Mouse (Mus musculus) kidney, embryonic 15.5 days (tissue): ENCODE measurements around the gene Ltbp1. TPM values are rescaled to one million over a fixed set of nuclear protein-coding genes. Genes with fewer than 3 reads are reported as not detected.

ENCODE experiments used
- ATAC-seq: fragments of 200-750 bp; cut with Nextera tagmentation; replicated peaks from 2 replicates; pipeline ENCODE4 v1.8.0; 2017; ENCODE audit warnings: moderate TSS enrichment; ENCODE audit not compliant: low FRiP score
- H3K27ac ChIP-seq: fragments of 300-500 bp; sonication (generic); 2 replicates; pipeline ENCODE4 v1.5.1; 2015; ENCODE audit warnings: mild to moderate bottlenecking, inconsistent platforms
- H3K27me3 ChIP-seq: fragments of 300-500 bp; sonication (generic); 2 replicates; pipeline ENCODE4 v1.6.1; 2015; ENCODE audit warnings: inconsistent platforms
- H3K36me3 ChIP-seq: fragments of 300-500 bp; sonication (generic); 2 replicates; pipeline ENCODE4 v1.6.1; 2015; ENCODE audit warnings: inconsistent platforms
- H3K4me1 ChIP-seq: fragments of 300-500 bp; sonication (generic); 2 replicates; pipeline ENCODE4 v1.6.1; 2015; ENCODE audit warnings: inconsistent platforms
- H3K4me2 ChIP-seq: fragments of 300-500 bp; sonication (generic); 2 replicates; pipeline ENCODE4 v1.6.1; 2015; ENCODE audit warnings: moderate library complexity, mild to moderate bottlenecking, inconsistent platforms
- H3K4me3 ChIP-seq: fragments of 300-500 bp; sonication (generic); replicated peaks from 2 replicates; pipeline ENCODE4 v1.5.1; 2015; ENCODE audit warnings: mild to moderate bottlenecking, inconsistent platforms
- H3K9ac ChIP-seq: fragments of 300-500 bp; sonication (generic); 2 replicates; pipeline ENCODE4 v1.6.1; 2015; ENCODE audit warnings: mild to moderate bottlenecking, inconsistent platforms
- H3K9me3 ChIP-seq: fragments of 300-500 bp; sonication (generic); replicated peaks from 2 replicates; pipeline ENCODE4 v1.6.1; 2016; ENCODE audit warnings: inconsistent platforms
- WGBS: fragments of 180-500 bp; shearing (Covaris S2); methylation state at CpG from one replicate; pipeline ENCODE4 v1.1.7; 2015; ENCODE audit warnings: mixed read lengths; 5-methylcytosine and 5-hydroxymethylcytosine counted together
- polyA plus RNA-seq: library from polyadenylated mRNA; unstranded; fragments of >200 nt; fragmentation: Nextera tagmentation; extraction: Ambion mirVana; gene quantifications from 2 replicates; pipeline ENCODE4 v1.2.1, GENCODE M21; 2015

Ltbp1 gene
- polyA plus RNA-seq, 1 experiment from 2014 or later: 40.9 TPM

DNA sequence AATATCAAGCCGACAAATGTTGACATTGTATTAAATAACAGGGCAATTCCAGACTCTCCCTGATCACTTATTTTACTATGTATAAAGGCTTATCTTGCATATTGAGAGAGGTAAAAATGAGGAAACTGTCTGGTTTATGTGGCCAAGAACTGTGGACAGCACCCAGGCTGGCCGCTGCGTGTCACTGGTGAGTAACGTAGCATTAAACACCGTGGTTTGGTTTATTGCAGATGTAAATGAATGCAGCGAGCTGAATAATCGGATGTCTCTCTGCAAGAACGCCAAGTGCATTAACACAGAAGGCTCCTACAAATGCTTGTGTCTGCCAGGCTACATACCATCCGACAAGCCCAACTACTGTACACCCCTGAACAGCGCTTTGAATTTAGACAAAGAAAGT is 384.8 kb downstream of the Ltbp1 start:
- no peak overlapping the region for H3K4me3 ChIP-seq
- no peaks in the 10 kb centered on the region for H3K27me3 ChIP-seq
- 89% methylated on average over 10 of the region's 10 CpGs for WGBS
- H3K4me2 ChIP-seq: no peak overlapping the region
- no peak overlapping the region for H3K27ac ChIP-seq
- H3K9ac ChIP-seq: no peak overlapping the region
- H3K9me3 ChIP-seq: no peaks in the 10 kb centered on the region
- H3K36me3 ChIP-seq: peaks cover 31% of the 10 kb centered on the region
- no peak for ATAC-seq
- peaks cover 5% of the 10 kb centered on the region; the same call in 1 of the 2 replicates for H3K4me1 ChIP-seq

DNA sequence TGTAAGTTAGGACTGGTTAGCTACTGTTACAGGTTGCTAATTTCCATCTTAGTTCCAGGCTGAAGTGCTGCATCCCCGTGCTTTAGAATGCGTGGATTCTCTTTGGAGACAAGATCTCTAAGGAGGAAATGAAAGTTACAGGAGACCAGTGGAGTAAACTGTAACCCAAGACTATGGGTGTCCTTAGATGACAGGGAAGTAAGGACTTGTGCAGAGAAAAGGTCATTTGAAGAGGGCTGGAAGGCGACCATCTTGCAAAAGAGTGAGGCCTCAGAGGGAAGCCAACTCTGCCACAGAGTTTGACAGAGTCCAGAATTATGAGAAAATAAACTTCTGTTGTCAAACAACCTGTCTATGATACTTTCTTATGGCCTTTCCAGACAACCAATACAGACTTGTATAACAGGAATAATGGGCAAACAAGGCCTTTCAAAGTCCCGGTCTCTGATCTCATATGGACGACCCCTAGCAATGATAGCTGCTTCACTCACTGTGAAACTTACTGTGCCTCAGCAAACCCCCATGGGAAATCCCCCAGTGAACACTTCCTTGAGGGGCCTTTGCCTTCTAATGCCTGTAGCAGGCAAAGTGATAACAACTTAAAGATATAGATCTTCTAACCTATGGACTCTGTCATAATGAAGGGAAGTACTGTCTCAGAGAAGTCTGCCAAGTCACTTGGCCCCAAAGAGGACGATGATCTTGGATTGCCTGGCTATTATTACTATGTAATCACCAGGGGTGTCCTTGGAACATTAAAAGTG is 386.2 kb downstream of the Ltbp1 start:
- H3K27ac ChIP-seq: no peak overlapping the region
- no peak for ATAC-seq
- H3K9me3 ChIP-seq: no peaks in the 10 kb centered on the region
- H3K9ac ChIP-seq: no peak overlapping the region
- no peak overlapping the region for H3K4me2 ChIP-seq
- H3K4me3 ChIP-seq: no peak overlapping the region
- peaks cover 22% of the 10 kb centered on the region for H3K36me3 ChIP-seq
- peaks cover 5% of the 10 kb centered on the region; the same call in 1 of the 2 replicates for H3K4me1 ChIP-seq
- 79% methylated on average over 6 of the region's 6 CpGs for WGBS
- H3K27me3 ChIP-seq: no peaks in the 10 kb centered on the region

DNA sequence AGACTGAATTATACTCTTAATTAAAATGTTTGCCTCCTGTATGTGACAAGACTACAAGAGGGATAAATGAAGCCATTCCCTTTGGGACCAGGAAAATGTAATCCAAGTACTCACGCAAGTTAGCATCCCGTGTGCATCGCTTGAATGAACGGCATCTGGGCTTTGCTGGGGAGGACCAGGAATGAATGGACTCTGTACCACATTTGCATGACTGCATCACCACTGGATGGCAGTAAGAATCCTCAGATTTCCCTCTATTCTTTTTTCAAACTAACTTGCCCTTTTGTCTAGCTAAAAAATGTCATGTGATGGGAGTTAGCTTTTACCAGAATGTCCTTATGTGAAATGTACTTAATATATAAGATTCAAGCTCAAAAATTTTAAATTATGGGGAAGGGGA is 401.0 kb downstream of the Ltbp1 start:
- ATAC-seq: no peak
- Histone ChIP-seq H3K9me3 (no peaks in the 10 kb centered on the region), H3K9ac (no peak overlapping the region), H3K27me3 (no peaks in the 10 kb centered on the region), H3K36me3 (no peaks in the 10 kb centered on the region), H3K4me1 (no peaks in the 10 kb centered on the region), H3K4me2 (no peak overlapping the region), H3K4me3 (no peak overlapping the region), H3K27ac (no peak overlapping the region)
- 48% methylated on average over 4 of the region's 4 CpGs for WGBS

DNA sequence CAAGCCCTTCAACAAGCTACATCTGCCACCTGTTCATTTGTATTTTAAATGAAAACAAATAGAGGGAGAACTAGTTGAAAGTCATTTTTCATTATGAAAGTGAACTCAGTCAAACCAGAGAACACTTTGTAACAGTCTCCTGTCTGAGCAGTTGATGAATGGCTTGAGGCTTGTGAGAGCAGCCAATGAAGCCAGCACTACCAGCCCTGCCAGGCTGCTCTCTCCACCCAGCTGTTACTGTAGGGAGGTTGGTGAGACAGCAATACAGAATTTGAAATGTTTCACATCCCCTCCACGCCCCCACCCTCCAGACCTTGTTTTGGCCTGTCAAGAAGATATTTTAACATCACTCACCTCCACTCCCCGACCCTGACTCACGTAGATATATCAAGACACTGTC is 411.5 kb downstream of the Ltbp1 start:
- no peaks in the 10 kb centered on the region for H3K36me3 ChIP-seq
- no peaks in the 10 kb centered on the region for H3K4me1 ChIP-seq
- no peaks in the 10 kb centered on the region for H3K27me3 ChIP-seq
- no peak overlapping the region for H3K27ac ChIP-seq
- no peak overlapping the region for H3K9ac ChIP-seq
- no peak for ATAC-seq
- H3K4me3 ChIP-seq: no peak overlapping the region
- no peak overlapping the region for H3K4me2 ChIP-seq
- 84% methylated on average over 3 of the region's 3 CpGs for WGBS
- no peaks in the 10 kb centered on the region for H3K9me3 ChIP-seq

DNA sequence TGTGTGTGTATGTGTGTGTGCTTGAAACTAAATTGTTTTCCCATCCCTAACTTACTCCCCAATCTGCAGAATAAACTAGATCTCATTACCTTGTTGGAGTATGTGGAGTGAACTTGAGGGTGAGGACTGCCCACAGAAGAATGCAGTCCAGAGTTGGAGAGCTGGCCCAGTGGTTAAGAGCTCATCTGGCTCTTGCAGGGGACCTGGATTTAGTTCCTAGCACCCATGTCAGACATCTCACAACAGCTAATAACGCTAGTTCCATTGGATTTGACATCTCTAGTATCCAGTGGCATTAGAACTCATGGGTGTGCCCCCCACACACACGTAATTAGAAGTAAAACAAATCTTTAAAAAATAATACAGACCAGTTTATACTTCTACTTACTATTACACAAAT is 428.8 kb downstream of the Ltbp1 start:
- no peak overlapping the region for H3K4me3 ChIP-seq
- H3K4me2 ChIP-seq: no peak overlapping the region
- no peak for ATAC-seq
- H3K4me1 ChIP-seq: peaks cover 11% of the 10 kb centered on the region; the same call in 1 of the 2 replicates
- no peaks in the 10 kb centered on the region for H3K36me3 ChIP-seq
- WGBS: 88% methylated on average over 2 of the region's 2 CpGs
- no peaks in the 10 kb centered on the region for H3K27me3 ChIP-seq
- no peak overlapping the region for H3K27ac ChIP-seq
- no peaks in the 10 kb centered on the region for H3K9me3 ChIP-seq
- no peak overlapping the region for H3K9ac ChIP-seq

DNA sequence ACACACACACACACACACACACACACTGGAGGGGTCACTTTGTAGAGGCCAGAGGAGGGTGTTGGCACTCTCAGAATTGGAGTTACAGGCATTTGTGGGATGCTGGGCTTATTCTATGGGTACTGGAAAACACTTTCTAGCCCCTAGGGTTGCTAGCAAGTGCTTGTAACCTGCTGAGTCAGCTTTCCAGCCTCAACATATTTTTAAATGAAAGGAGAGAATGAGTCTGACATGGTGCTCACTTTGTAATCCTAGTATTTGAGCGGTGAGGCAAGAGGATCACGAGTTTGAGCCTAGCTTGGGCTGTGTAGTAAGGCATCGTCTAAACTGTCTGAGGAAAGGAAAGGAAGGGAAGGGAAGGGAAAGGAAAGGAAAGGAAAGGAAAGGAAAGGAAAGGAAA is 429.5 kb downstream of the Ltbp1 start:
- H3K36me3 ChIP-seq: no peaks in the 10 kb centered on the region
- no peak for ATAC-seq
- no peak overlapping the region for H3K9ac ChIP-seq
- no peaks in the 10 kb centered on the region for H3K27me3 ChIP-seq
- H3K4me3 ChIP-seq: no peak overlapping the region
- WGBS: 66% methylated on average over 3 of the region's 3 CpGs
- no peak overlapping the region for H3K27ac ChIP-seq
- peaks cover 11% of the 10 kb centered on the region; the same call in 1 of the 2 replicates for H3K4me1 ChIP-seq
- H3K4me2 ChIP-seq: no peak overlapping the region
- no peaks in the 10 kb centered on the region for H3K9me3 ChIP-seq

DNA sequence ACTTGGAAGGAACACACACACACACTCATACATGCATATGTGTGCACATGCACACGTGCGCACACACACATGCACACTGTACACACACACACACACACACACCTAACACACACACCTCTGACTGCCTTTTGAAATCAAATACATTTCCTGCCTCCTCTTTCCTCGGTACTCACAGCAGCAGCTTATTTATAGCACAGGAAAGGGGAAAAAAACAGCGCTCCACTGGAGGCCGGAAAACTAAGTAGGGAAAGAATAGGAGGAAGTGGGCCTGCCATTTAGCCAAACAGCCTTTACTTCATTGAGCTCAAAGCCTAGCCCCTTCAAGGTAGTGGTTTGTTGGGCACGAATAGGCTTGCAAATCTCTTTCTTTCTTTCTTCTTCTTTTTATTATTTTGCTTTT is 430.2 kb downstream of the Ltbp1 start, which contains the start of gene Rasgrp3:
Gene Rasgrp3, plus strand, starts transcription at position 298 of the 400 bp plus-strand sequence.
- no peak within 1 kb of the TSS for H3K9ac ChIP-seq
- no peaks in the 10 kb centered on the region for H3K36me3 ChIP-seq
- WGBS: 51% methylated on average over 6 of the region's 6 CpGs
- H3K9me3 ChIP-seq: no peaks in the 10 kb centered on the region
- peak within 1 kb of the TSS; percentile 73 for H3K27ac ChIP-seq
- H3K4me1 ChIP-seq: peaks cover 11% of the 10 kb centered on the region; the same call in 1 of the 2 replicates
- ATAC-seq: no peak
- no peak within 1 kb of the TSS; the same call in 1 of the 2 replicates for H3K4me2 ChIP-seq
- H3K4me3 ChIP-seq: peak within 1 kb of the TSS; percentile 32
- no peaks in the 10 kb centered on the region for H3K27me3 ChIP-seq

DNA sequence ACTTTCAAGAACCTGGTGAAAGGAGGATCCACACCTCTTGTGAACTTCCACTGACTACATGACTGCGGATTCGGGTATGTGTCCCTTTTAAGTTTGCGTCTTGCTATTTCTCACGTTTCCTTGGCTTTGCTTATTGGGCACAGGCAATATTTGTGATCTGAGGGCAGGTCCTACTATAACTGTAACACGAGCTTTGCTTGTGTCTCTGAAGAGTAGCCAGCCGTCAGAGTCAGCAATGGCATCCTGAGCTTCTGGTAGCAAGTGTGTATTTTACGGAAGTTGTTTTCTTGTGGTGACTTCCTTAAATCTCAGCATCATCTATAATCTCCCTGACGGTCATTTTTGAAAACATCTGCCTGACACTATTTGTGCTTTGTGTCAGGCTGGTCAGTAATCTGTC is 430.7 kb downstream of the Ltbp1 start:
- peak overlapping the region; percentile 73 for H3K27ac ChIP-seq
- WGBS: 64% methylated on average over 8 of the region's 8 CpGs
- ATAC-seq: no peak
- H3K4me3 ChIP-seq: peak overlapping the region; percentile 32
- H3K9me3 ChIP-seq: no peaks in the 10 kb centered on the region
- H3K27me3 ChIP-seq: no peaks in the 10 kb centered on the region
- H3K9ac ChIP-seq: no peak overlapping the region
- no peak overlapping the region for H3K4me2 ChIP-seq
- H3K4me1 ChIP-seq: peaks cover 14% of the 10 kb centered on the region
- H3K36me3 ChIP-seq: no peaks in the 10 kb centered on the region

DNA sequence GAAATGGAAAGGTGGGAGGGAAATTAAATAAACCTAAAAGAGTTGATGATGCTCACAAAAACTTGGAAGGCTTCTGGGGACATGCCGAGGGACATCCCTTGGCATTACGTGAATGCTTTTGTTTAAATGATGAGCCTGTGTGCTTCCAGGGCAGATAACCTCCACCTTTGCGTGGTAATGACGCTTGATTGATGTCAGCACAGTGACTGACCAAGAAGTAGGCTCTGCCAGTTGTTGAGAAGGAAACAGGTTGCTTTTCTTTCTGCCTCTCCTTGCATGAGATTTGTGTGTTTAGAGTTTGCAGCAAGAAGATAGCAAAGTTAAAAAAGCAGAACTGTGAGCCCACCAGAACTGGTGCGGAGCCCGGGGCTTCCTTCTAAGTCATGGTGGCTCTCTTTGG is 431.5 kb downstream of the Ltbp1 start:
- 67% methylated on average over 6 of the region's 6 CpGs for WGBS
- peaks cover 16% of the 10 kb centered on the region for H3K4me1 ChIP-seq
- 0 out of 2 replicates have a peak overlapping the region, but pooled peaks have one; percentile 51 for H3K27ac ChIP-seq

DNA sequence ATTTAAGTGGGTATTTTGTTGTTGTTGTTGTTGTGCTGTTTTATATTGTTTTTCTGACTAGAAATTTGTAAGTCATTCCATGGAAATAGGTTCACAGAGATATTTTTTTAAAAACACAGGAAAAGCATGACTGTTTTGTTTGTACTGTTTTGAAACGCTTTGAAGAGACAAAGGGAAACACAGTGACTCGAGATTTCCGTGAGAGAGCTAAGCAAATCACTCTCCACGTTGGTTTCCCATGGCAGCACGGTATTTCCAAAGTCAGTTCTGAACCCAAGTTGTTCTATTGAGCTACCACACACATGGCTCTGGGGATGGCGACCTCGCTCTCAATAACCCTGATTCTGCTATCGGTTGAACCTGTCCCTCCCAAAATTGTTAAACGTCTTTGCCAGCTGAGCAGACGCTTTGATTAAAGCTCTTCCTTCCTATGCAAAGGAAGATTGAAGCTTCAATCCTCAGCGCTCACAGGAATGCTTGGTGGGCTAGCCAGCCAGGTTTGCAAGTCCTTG is 431.9 kb downstream of the Ltbp1 start:
- Histone ChIP-seq H3K36me3 (no peaks in the 10 kb centered on the region), H3K4me1 (peaks cover 19% of the 10 kb centered on the region), H3K4me2 (peak overlapping the region; percentile 2), H3K4me3 (peak overlapping the region; percentile 32), H3K27me3 (no peaks in the 10 kb centered on the region), H3K27ac (0 out of 2 replicates have a peak overlapping the region, but pooled peaks have one; percentile 51), H3K9ac (0 out of 2 replicates have a peak overlapping the region, but pooled peaks have one; percentile 2), H3K9me3 (no peaks in the 10 kb centered on the region)
- WGBS: 63% methylated on average over 11 of the region's 11 CpGs
- no peak for ATAC-seq

More for the DNA sequence above, 431.5 kb downstream of the Ltbp1 start:
- H3K36me3 ChIP-seq: no peaks in the 10 kb centered on the region
- 0 out of 2 replicates have a peak overlapping the region, but pooled peaks have one; percentile 2 for H3K9ac ChIP-seq
- peak overlapping the region; percentile 32 for H3K4me3 ChIP-seq
- H3K4me2 ChIP-seq: no peak overlapping the region; the same call in 1 of the 2 replicates
- no peak for ATAC-seq
- H3K9me3 ChIP-seq: no peaks in the 10 kb centered on the region
- H3K27me3 ChIP-seq: no peaks in the 10 kb centered on the region

DNA sequence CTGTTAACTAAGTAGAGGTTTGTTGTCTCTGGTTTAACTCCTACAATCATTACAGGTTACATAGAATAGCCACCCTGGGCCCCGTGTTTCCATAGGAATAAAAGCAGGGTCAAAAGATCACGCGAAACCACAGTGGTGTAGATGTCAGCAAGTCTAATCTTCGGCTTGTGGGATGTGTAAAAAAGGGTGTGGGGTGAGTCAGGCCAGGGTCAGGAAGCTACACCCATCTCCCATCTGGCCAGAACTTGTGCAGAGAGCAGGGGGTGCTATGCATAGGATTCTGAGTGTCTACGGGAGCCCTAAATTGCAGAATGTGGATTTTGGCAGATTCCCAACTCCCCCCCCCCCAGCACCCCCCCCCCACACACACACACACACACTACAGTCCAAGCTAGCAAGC is 432.8 kb downstream of the Ltbp1 start:
- Histone ChIP-seq H3K36me3 (no peaks in the 10 kb centered on the region), H3K4me3 (peak overlapping the region; percentile 10; the same call in 1 of the 2 replicates), H3K27ac (no peak overlapping the region), H3K27me3 (no peaks in the 10 kb centered on the region), H3K4me1 (peaks cover 19% of the 10 kb centered on the region), H3K9me3 (no peaks in the 10 kb centered on the region), H3K9ac (no peak overlapping the region), H3K4me2 (0 out of 2 replicates have a peak overlapping the region, but pooled peaks have one; percentile 2)
- no peak for ATAC-seq
- 40% methylated on average over 5 of the region's 5 CpGs for WGBS

DNA sequence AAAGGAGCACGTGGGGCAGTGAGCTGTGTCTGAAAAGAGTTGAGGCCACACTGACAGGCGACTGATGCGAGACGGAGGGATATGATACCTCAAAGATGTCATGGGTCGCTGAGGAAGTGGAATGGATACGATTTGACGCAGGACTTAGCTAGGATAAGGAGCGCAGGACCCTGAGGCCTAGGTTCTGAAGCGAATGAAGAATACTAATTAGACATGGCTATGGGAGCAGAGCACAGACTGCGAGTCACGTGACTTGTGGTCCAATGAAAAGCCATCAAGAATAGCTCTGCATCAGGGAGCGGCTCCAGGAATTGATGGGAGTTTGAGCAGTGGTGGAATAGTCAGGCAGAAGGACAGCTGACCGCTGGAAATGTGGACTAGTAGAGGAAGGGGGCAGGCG is 433.7 kb downstream of the Ltbp1 start:
- H3K36me3 ChIP-seq: no peaks in the 10 kb centered on the region
- H3K9ac ChIP-seq: no peak overlapping the region
- H3K27ac ChIP-seq: peak overlapping the region; percentile 13; the same call in 1 of the 2 replicates
- H3K4me1 ChIP-seq: peaks cover 19% of the 10 kb centered on the region
- no peak overlapping the region; the same call in 1 of the 2 replicates for H3K4me3 ChIP-seq
- 59% methylated on average over 14 of the region's 14 CpGs for WGBS
- ATAC-seq: peak; percentile 67
- H3K9me3 ChIP-seq: no peaks in the 10 kb centered on the region
- H3K27me3 ChIP-seq: no peaks in the 10 kb centered on the region
- peak overlapping the region; percentile 24 for H3K4me2 ChIP-seq
